Mouse (Mus musculus) liver, postnatal 0 days (tissue): ENCODE measurements at regions not wholly inside any gene's neighbourhood (a gene's known extent, or its start where the extent isn't known, plus 50 kb on each side); places are given as distances from the start of the nearest gene placed in this dataset.
"Not testable (repeated sequence)": the region's sequence is repeated elsewhere in the genome, so short reads cannot be mapped to it uniquely, and the experiment has no call there.

Experiments used
- CTCF ChIP-seq: sonication (generic); IDR thresholded peaks from 2 replicates; pipeline ENCODE4 v1.5.1; 2016; ENCODE audit warnings: antibody characterized with exemption, low read depth
- EP300 ChIP-seq: IDR thresholded peaks from 2 replicates; pipeline ENCODE4 v1.6.1; 2016; ENCODE audit warnings: antibody characterized with exemption, low read depth, mild to moderate bottlenecking

GRCm38 (mm10) chr8:20429469-20429868 lies 66.5 kb upstream of the Gm15319 start:
- not testable (repeated sequence) for TF ChIP-seq CTCF, EP300
